Mouse (Mus musculus): ENCODE measurements around the gene Ap1s2.

Gene Ap1s2

DNA sequence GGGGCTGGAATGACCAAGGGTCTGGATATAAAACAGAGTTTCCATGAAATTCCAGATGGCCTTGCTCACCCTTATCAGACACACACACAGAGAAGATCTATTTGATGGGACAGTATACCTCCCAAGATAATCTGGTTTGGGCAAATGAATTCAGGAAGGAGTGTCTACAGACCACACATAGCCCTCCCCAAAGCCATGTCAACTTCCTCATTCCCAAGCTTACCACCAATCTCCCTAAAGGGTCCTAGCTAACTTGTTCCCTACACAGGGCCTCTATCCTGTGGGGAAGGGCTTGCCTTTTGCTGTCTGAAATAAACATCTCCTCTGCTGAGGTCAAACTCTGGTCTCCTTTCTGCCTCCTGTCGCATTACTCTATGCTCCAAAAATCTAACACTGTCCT is 72.3 kb downstream of the Ap1s2 start:
- no peak for DNase-seq (ENCODE audit: low spot score)

GRCm38 (mm10) chrX:163981500-163981899 is 72.7 kb downstream of the Ap1s2 start:
- DNase-seq (ENCODE audit: low spot score), result no peak

DNA sequence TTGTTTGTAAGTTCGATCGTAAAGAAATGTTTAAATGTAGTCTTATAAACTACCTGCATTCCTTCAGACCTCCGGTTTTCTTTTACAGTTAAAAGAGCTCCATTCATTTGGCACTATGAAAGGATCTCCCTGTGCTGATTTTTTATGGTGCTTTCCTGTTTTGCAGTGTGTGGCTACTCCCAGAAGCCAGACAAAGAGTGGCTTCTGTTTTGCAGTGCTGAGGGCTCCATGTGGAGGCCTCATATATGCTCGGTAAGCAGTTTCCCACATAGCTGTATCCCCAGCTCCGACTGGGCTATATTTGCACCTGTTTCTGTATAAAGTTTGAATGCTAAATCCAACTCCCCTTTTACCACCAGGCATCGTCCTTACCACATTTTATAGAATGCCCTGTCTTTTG is 73.3 kb downstream of the Ap1s2 start:
- DNase-seq (ENCODE audit: low spot score), result no peak
